Mouse (Mus musculus): ENCODE data around the gene Phxr2.

GRCm38 (mm10) chr10:99172906-99173507, 46.9 kb upstream of the Phxr2 start:
- TF ChIP-seq EP300 (IDR thresholded peaks at IDR 0.05; ENCODE audit: insufficient read depth, low read depth, low read length) (no peak), CTCF (IDR thresholded peaks at IDR 0.05) (no peak), POLR2A (IDR thresholded peaks at IDR 0.05; ENCODE audit: insufficient read depth, low read depth, low read length) (no peak)

Data from heart, adult 2 months (tissue).